Mouse (Mus musculus): ENCODE measurements at regions not wholly inside any gene's neighbourhood (a gene's known extent, or its start where the extent isn't known, plus 50 kb on each side); places are given as distances from the start of the nearest gene placed in this dataset.

GRCm38 (mm10) chr8:26793606-26794292 is 183.4 kb upstream of the Zfp703 start:
- TF ChIP-seq ZNF384 (IDR thresholded peaks at IDR 0.05; ENCODE audit: low read depth, low read length) (no peak), NELFE (IDR thresholded peaks at IDR 0.05; ENCODE audit: low read depth, low read length) (no peak), UBTF (IDR thresholded peaks at IDR 0.05; ENCODE audit: low read depth, low read length) (no peak), TCF12 (IDR thresholded peaks at IDR 0.05; ENCODE audit: low read depth, low read length) (no peak), SIN3A (IDR thresholded peaks at IDR 0.05; ENCODE audit: low read length) (no peak), MAX (IDR thresholded peaks at IDR 0.05; ENCODE audit: low read length) (no peak), CTCF (conservative IDR thresholded peaks at IDR 0.05 in 1 of 2, IDR thresholded peaks at IDR 0.05 in 1 of 2; ENCODE audit: low read depth in 2 of 2, low read length in 2 of 2) (no peak), E2F4 (IDR thresholded peaks at IDR 0.05; ENCODE audit: insufficient replicate concordance, low read depth, low read length) (no peak), POLR2A (IDR thresholded peaks at IDR 0.05; ENCODE audit: low read depth, low read length) (no peak), RCOR1 (conservative IDR thresholded peaks at IDR 0.05; ENCODE audit: low read depth, low read length) (no peak), HCFC1 (IDR thresholded peaks at IDR 0.05; ENCODE audit: low read depth, low read length) (no peak), RAD21 (IDR thresholded peaks at IDR 0.05; ENCODE audit: low read depth, low read length) (no peak; the same call in 1 of the 2 replicates)
